In genomic region chr8:94804546-94805340, GRCm38 (mm10) we compare ENCODE assay signal across 21 mouse cellular contexts. TPM values are rescaled to one million over a fixed set of nuclear protein-coding genes. Genes with fewer than 3 reads are reported as not detected.
DNase-seq lines count a peak whose midpoint lies in the region; ATAC-seq and TF ChIP-seq lines count a peak whose summit lies in the region.
"Had no signal": no experiment of that assay in that cellular context is flagged by ENCODE, and none has a peak within 500 bp of the region (broad histone marks: within the 10 kb centered on the region; RNA-seq: fewer than 3 reads in every experiment).

No protein-coding gene starts in this region.

- DNase-seq in 416B (ENCODE audit: low read depth) (peak; percentile 87), MEL-GATA-1-ER (ENCODE audit: extremely low read depth, low read depth) (peak; percentile 39)
- no peak for DNase-seq in liver, embryonic 11.5 days (ENCODE audit: low spot score)
- DNase-seq in adrenal gland, adult (ENCODE audit: inconsistent age in 2 of 2, low spot score in 1 of 2), result no peak
- DNase-seq in gastrocnemius, adult 2 months, result no peak
- no peak for DNase-seq in spleen, postnatal 4 days (ENCODE audit: low spot score in 2 of 2)
- DNase-seq in gastrocnemius, postnatal 14 days, result no peak
- DNase-seq: adrenal gland, postnatal 14 days; cerebellum, adult 11-12 months; cerebellum, adult 9-10 months; cerebellum, postnatal 25 days; heart, adult 11 months; heart, postnatal 36 days had no signal

- no peak for ATAC-seq in liver, embryonic 11.5 days (replicated peaks; ENCODE audit: low FRiP score)
- ATAC-seq: forebrain, embryonic 13.5 days; hindbrain, embryonic 16.5 days; inflammation-experienced regulatory T-cells, adult 6 months had no signal

- H3K4me1 ChIP-seq in liver, embryonic 11.5 days (replicated peaks; ENCODE audit: control insufficient read depth, insufficient read depth, low read length), result peaks cover 25% of the 10 kb centered on the region
- H3K4me1 ChIP-seq in megakaryocyte, embryonic 14.5 days, result peaks cover 93% of the 10 kb centered on the region
- H3K4me1 ChIP-seq: forebrain, embryonic 13.5 days had no signal

- TF ChIP-seq CTCF in gastrocnemius, adult 2 months (IDR thresholded peaks at IDR 0.05), result no peak

- H3K27me3 ChIP-seq in liver, embryonic 11.5 days (replicated peaks; ENCODE audit: control insufficient read depth, insufficient read depth, low read length), result no peaks in the 10 kb centered on the region
- H3K27me3 ChIP-seq in megakaryocyte, embryonic 14.5 days (replicated peaks), result peaks cover 46% of the 10 kb centered on the region
- H3K27me3 ChIP-seq: forebrain, embryonic 13.5 days had no signal

- H3K9ac ChIP-seq in liver, embryonic 11.5 days (ENCODE audit: low read depth, low read length), result no peak overlapping the region
- H3K9ac ChIP-seq: forebrain, embryonic 13.5 days; heart, embryonic 13.5 days; hindbrain, embryonic 12.5 days had no signal

- H3K9me3 ChIP-seq in liver, embryonic 11.5 days (ENCODE audit: control insufficient read depth, low read length), result no peaks in the 10 kb centered on the region
- H3K9me3 ChIP-seq in megakaryocyte, embryonic 14.5 days, result no peaks in the 10 kb centered on the region
- H3K9me3 ChIP-seq: embryonic facial prominence, embryonic 10.5 days; forebrain, embryonic 13.5 days; heart, embryonic 13.5 days; hindbrain, embryonic 12.5 days had no signal

- intact Hi-C loops in gastrocnemius, adult 2 months (cut with DNase I), result no loop called here
- intact Hi-C loops in gastrocnemius, postnatal 14 days (cut with DNase I; ENCODE audit: low total_unique reads), result no loop called here

- peak overlapping the region; percentile 17 for H3K4me2 ChIP-seq in liver, embryonic 11.5 days
- H3K4me2 ChIP-seq: forebrain, embryonic 13.5 days; heart, embryonic 13.5 days; hindbrain, embryonic 12.5 days had no signal

- WGBS in liver, embryonic 11.5 days, result 37% methylated on average over 10 of the region's 10 CpGs

- H3K36me3 ChIP-seq in liver, embryonic 11.5 days (ENCODE audit: control insufficient read depth, insufficient read depth, low read length), result no peaks in the 10 kb centered on the region
- no peaks in the 10 kb centered on the region for H3K36me3 ChIP-seq in megakaryocyte, embryonic 14.5 days (replicated peaks; ENCODE audit: low read length)
- H3K36me3 ChIP-seq: embryonic facial prominence, embryonic 10.5 days; heart, embryonic 13.5 days; hindbrain, embryonic 12.5 days had no signal

- no peak overlapping the region for H3K4me3 ChIP-seq in liver, embryonic 11.5 days (ENCODE audit: low read depth, low read length)
- H3K4me3 ChIP-seq in megakaryocyte, embryonic 14.5 days (replicated peaks), result peak overlapping the region; percentile 81
- no peak overlapping the region for H3K4me3 ChIP-seq in gastrocnemius, adult 2 months
- H3K4me3 ChIP-seq: embryonic facial prominence, embryonic 10.5 days; forebrain, embryonic 13.5 days; heart, embryonic 13.5 days; hindbrain, embryonic 12.5 days had no signal

- no peak overlapping the region for H3K27ac ChIP-seq in liver, embryonic 11.5 days (ENCODE audit: low read depth, low read length)
- no peak overlapping the region for H3K27ac ChIP-seq in gastrocnemius, adult 2 months
- H3K27ac ChIP-seq: embryonic facial prominence, embryonic 10.5 days; forebrain, embryonic 13.5 days; heart, embryonic 13.5 days; hindbrain, embryonic 12.5 days had no signal

RNA-seq across cellular contexts. Expression of gene Ccl17, which starts 5.5 kb away (rescaled TPM):
- polyA plus RNA-seq in liver, embryonic 11.5 days (2014; fragmentation: Nextera tagmentation; extraction: Ambion mirVana), result 0.62 and 1.3 TPM in 2 replicates
- not detected in 2 replicates for polyA plus RNA-seq in megakaryocyte, embryonic 14.5 days (2012; ENCODE audit: insufficient read depth, low replicate concordance)
- total RNA-seq in gastrocnemius, adult 2 months (2021), result not detected
- total RNA-seq in gastrocnemius, postnatal 14 days (2021), result not detected
- total RNA-seq: adrenal gland, postnatal 14 days; heart, postnatal 36 days had no signal
- polyA plus RNA-seq: embryonic facial prominence, embryonic 10.5 days; forebrain, embryonic 13.5 days; heart, postnatal 0 days; hindbrain, embryonic 12.5 days; inflammation-experienced regulatory T-cells, adult 6 months had no signal

RNA-seq across cellular contexts. Expression of gene Cx3cl1, which starts 32.9 kb away (rescaled TPM):
- 0.53 and 0.78 TPM in 2 replicates for polyA plus RNA-seq in liver, embryonic 11.5 days (2014; fragmentation: Nextera tagmentation; extraction: Ambion mirVana)
- 0.44 TPM in 1 of 2 replicates, not detected in the other for polyA plus RNA-seq in megakaryocyte, embryonic 14.5 days (2012; ENCODE audit: insufficient read depth, low replicate concordance)
- 1 to 10 TPM in 1 of 2 experiments, under 1 TPM in 1; 0.36 to 1.0 TPM for total RNA-seq in gastrocnemius, adult 2 months (2021)
- total RNA-seq in gastrocnemius, postnatal 14 days (2021), result under 1 TPM; 0.82 to 0.96 TPM

RNA-seq across cellular contexts. Expression of gene Coq9, which starts 33.4 kb away (rescaled TPM):
- 82.2 and 82.9 TPM in 2 replicates for polyA plus RNA-seq in liver, embryonic 11.5 days (2014; fragmentation: Nextera tagmentation; extraction: Ambion mirVana)
- polyA plus RNA-seq in megakaryocyte, embryonic 14.5 days (2012; ENCODE audit: insufficient read depth, low replicate concordance), result 62.7 and 175 TPM in 2 replicates
- 100 to 1,000 TPM; 359 to 480 TPM for total RNA-seq in gastrocnemius, adult 2 months (2021)
- total RNA-seq in gastrocnemius, postnatal 14 days (2021), result 100 to 1,000 TPM; 341 to 397 TPM

RNA-seq across cellular contexts. Expression of gene Ciapin1, which starts 33.4 kb away (rescaled TPM):
- polyA plus RNA-seq in liver, embryonic 11.5 days (2014; fragmentation: Nextera tagmentation; extraction: Ambion mirVana), result 94.8 and 99.5 TPM in 2 replicates
- 404 and 666 TPM in 2 replicates for polyA plus RNA-seq in megakaryocyte, embryonic 14.5 days (2012; ENCODE audit: insufficient read depth, low replicate concordance)
- 10 to 100 TPM; 29.7 to 44.5 TPM for total RNA-seq in gastrocnemius, adult 2 months (2021)
- 10 to 100 TPM; 32.0 to 33.5 TPM for total RNA-seq in gastrocnemius, postnatal 14 days (2021)

RNA-seq across cellular contexts. Expression of gene Polr2c, which starts 52.5 kb away (rescaled TPM):
- polyA plus RNA-seq in liver, embryonic 11.5 days (2014; fragmentation: Nextera tagmentation; extraction: Ambion mirVana), result 162 and 172 TPM in 2 replicates
- polyA plus RNA-seq in megakaryocyte, embryonic 14.5 days (2012; ENCODE audit: insufficient read depth, low replicate concordance), result 15.3 and 21.3 TPM in 2 replicates
- total RNA-seq in gastrocnemius, adult 2 months (2021), result 10 to 100 TPM; 47.3 to 49.8 TPM
- 10 to 100 TPM; 37.3 to 39.4 TPM for total RNA-seq in gastrocnemius, postnatal 14 days (2021)

Comparison
In these comparisons a context has a peak if more than half of its experiments do, and no peak if none do; other contexts are left out.
1. DNase-seq: peak in 416B (single experiment) and MEL-GATA-1-ER (single experiment); none in liver, embryonic 11.5 days (single experiment), adrenal gland, adult (0 of 2), gastrocnemius, adult 2 months (single experiment), spleen, postnatal 4 days (0 of 2) and gastrocnemius, postnatal 14 days (single experiment).